Mouse (Mus musculus) ES-E14 (cell line): Measurements from ENCODE around the gene Tax1bp1.

Experiments
- CHD2 ChIP-seq: IDR thresholded peaks from 2 replicates; pipeline ENCODE4 v1.6.1; 2014; ENCODE audit warnings: mild to moderate bottlenecking, low read depth, low read length, inconsistent platforms
- HCFC1 ChIP-seq: IDR thresholded peaks from 2 replicates; pipeline ENCODE4 v1.6.1; 2012; ENCODE audit warnings: low read length, inconsistent platforms, borderline replicate concordance; ENCODE audit not compliant: insufficient read depth
- MAFK ChIP-seq: IDR thresholded peaks from 2 replicates; pipeline ENCODE4 v1.6.1; 2014; ENCODE audit warnings: mild to moderate bottlenecking, low read depth, low read length, inconsistent platforms; ENCODE audit not compliant: insufficient read depth
- ZC3H11A ChIP-seq: IDR thresholded peaks from 2 replicates; pipeline ENCODE4 v1.6.1; 2012; ENCODE audit warnings: low read depth, mild to moderate bottlenecking, inconsistent platforms, low read length, borderline replicate concordance

- TF ChIP-seq ZC3H11A (no peak), HCFC1 (no peak), MAFK (no peak), CHD2 (no peak)
Observed at GRCm38 (mm10) chr6:52775956-52776355, 62.4 kb downstream of the Tax1bp1 start.
